Mouse (Mus musculus) gastrocnemius, adult 2 months (tissue): ENCODE results near the gene Pard3. TPM values are rescaled to one million over a fixed set of nuclear protein-coding genes. Genes with fewer than 3 reads are reported as not detected.

Experiments
- DNase-seq: peaks from one replicate; pipeline ENCODE4 v3.0.0; 2022
- H3K27ac ChIP-seq: fragments of 200-600 bp; 2 replicates; pipeline ENCODE4 v1.8.1; 2022; ENCODE audit warnings: mild to moderate bottlenecking
- H3K4me3 ChIP-seq: fragments of 200-600 bp; 2 replicates; pipeline ENCODE4 v1.8.1; 2022; ENCODE audit warnings: mild to moderate bottlenecking, moderate library complexity
- CTCF ChIP-seq: fragments of 200-600 bp; IDR thresholded peaks from 2 replicates; pipeline ENCODE4 v1.8.1; 2022; ENCODE audit warnings: antibody characterized with exemption, mild to moderate bottlenecking, moderate library complexity
- intact Hi-C: fragments of 180-260 bp; cut with DNase I; formaldehyde crosslinking; loops from one replicate; pipeline ENCODE4 v1.15.1; 2025
- total RNA-seq, 2 experiments: library from RNA; stranded (reverse); gene quantifications; 2 replicates each; pipeline ENCODE4 v1.2.3; 2021

The Pard3 gene
- total RNA-seq, 2 experiments from 2014 or later, result 29.8 to 30.2 TPM

- TF ChIP-seq CTCF, result peak; percentile 80
- Histone ChIP-seq H3K4me3 (no peak overlapping the region), H3K27ac (no peak overlapping the region)
- intact Hi-C loops, result loop anchor here (1.0 to 5.0 kb wide), 3 partner anchors 40 to 192 kb away; partner anchors contain the start of gene Pard3
- DNase-seq, result no peak
These were observed 114.9 kb downstream of the Pard3 start for GRCm38 (mm10) chr8:127178634-127179033.

GRCm38 (mm10) chr8:127181246-127181645, 117.6 kb downstream of the Pard3 start:
- Histone ChIP-seq H3K27ac (no peak overlapping the region), H3K4me3 (no peak overlapping the region)
- DNase-seq, result no peak
- no peak for TF ChIP-seq CTCF
- intact Hi-C loops, result no loop called here

GRCm38 (mm10) chr8:127182065-127182464, 118.4 kb downstream of the Pard3 start:
- DNase-seq, result no peak
- no peak overlapping the region for H3K27ac ChIP-seq
- TF ChIP-seq CTCF, result no peak
- H3K4me3 ChIP-seq, result no peak overlapping the region
- intact Hi-C loops, result no loop called here

- intact Hi-C loops, result no loop called here
These were observed 119.8 kb downstream of the Pard3 start for GRCm38 (mm10) chr8:127183533-127183932.

GRCm38 (mm10) chr8:127184025-127184424, 120.3 kb downstream of the Pard3 start:
- Histone ChIP-seq H3K27ac (no peak overlapping the region), H3K4me3 (no peak overlapping the region)
- no peak for TF ChIP-seq CTCF
- intact Hi-C loops, result no loop called here
- DNase-seq, result no peak

More at GRCm38 (mm10) chr8:127183533-127183932, 119.8 kb downstream of the Pard3 start:
- Histone ChIP-seq H3K27ac (no peak overlapping the region), H3K4me3 (no peak overlapping the region)
- no peak for TF ChIP-seq CTCF
- no peak for DNase-seq

- H3K4me3 ChIP-seq, result no peak overlapping the region
- no peak overlapping the region for H3K27ac ChIP-seq
- DNase-seq, result no peak
- TF ChIP-seq CTCF, result no peak
- intact Hi-C loops, result no loop called here
These were observed 122.2 kb downstream of the Pard3 start for GRCm38 (mm10) chr8:127185897-127186296.

- no peak overlapping the region for H3K27ac ChIP-seq
- DNase-seq, result no peak
- no peak overlapping the region for H3K4me3 ChIP-seq
- TF ChIP-seq CTCF, result no peak
- intact Hi-C loops, result no loop called here
These were observed 125.0 kb downstream of the Pard3 start for GRCm38 (mm10) chr8:127188671-127189070.

GRCm38 (mm10) chr8:127190350-127190749, 126.7 kb downstream of the Pard3 start:
- intact Hi-C loops, result loop anchor here (2.0 to 10.0 kb wide), 5 partner anchors 154 to 1300 kb away; no protein-coding TSS in a partner anchor
- H3K4me3 ChIP-seq, result no peak overlapping the region
- TF ChIP-seq CTCF, result peak; percentile 82
- peak; percentile 46 for DNase-seq
- H3K27ac ChIP-seq, result no peak overlapping the region

- peak; percentile 82 for TF ChIP-seq CTCF
- intact Hi-C loops, result loop anchor here (2.0 to 10.0 kb wide), 5 partner anchors 153 to 1299 kb away; no protein-coding TSS in a partner anchor
- Histone ChIP-seq H3K27ac (no peak overlapping the region), H3K4me3 (no peak overlapping the region)
- DNase-seq, result peak; percentile 52
These were observed 127.7 kb downstream of the Pard3 start for GRCm38 (mm10) chr8:127191387-127191786.

GRCm38 (mm10) chr8:127191824-127192223, 128.1 kb downstream of the Pard3 start:
- no peak for DNase-seq
- intact Hi-C loops, result loop anchor here (2.0 to 10.0 kb wide), 5 partner anchors 153 to 1299 kb away; no protein-coding TSS in a partner anchor

GRCm38 (mm10) chr8:127192331-127192730, 128.6 kb downstream of the Pard3 start:
- no peak overlapping the region for H3K27ac ChIP-seq
- no peak for TF ChIP-seq CTCF
- DNase-seq, result no peak
- H3K4me3 ChIP-seq, result no peak overlapping the region
- intact Hi-C loops, result loop anchor here (5.0 to 10.0 kb wide), 3 partner anchors 152 to 392 kb away; no protein-coding TSS in a partner anchor

More at GRCm38 (mm10) chr8:127191824-127192223, 128.1 kb downstream of the Pard3 start:
- Histone ChIP-seq H3K4me3 (no peak overlapping the region), H3K27ac (no peak overlapping the region)
- TF ChIP-seq CTCF, result no peak

- intact Hi-C loops, result loop anchor here (5.0 to 10.0 kb wide), 3 partner anchors 151 to 391 kb away; no protein-coding TSS in a partner anchor
- TF ChIP-seq CTCF, result no peak
These were observed 129.7 kb downstream of the Pard3 start for GRCm38 (mm10) chr8:127193375-127193774.

GRCm38 (mm10) chr8:127194786-127195407, 131.2 kb downstream of the Pard3 start:
- DNase-seq, result no peak

More at GRCm38 (mm10) chr8:127193375-127193774, 129.7 kb downstream of the Pard3 start:
- no peak for DNase-seq
- no peak overlapping the region for H3K27ac ChIP-seq
- H3K4me3 ChIP-seq, result no peak overlapping the region

More at GRCm38 (mm10) chr8:127194786-127195407, 131.2 kb downstream of the Pard3 start:
- TF ChIP-seq CTCF, result no peak
- Histone ChIP-seq H3K4me3 (no peak overlapping the region), H3K27ac (no peak overlapping the region)
- intact Hi-C loops, result loop anchor here (5.0 to 10.0 kb wide), 3 partner anchors 150 to 390 kb away; no protein-coding TSS in a partner anchor
